Mouse (Mus musculus) cerebellum, adult (tissue): Measurements from ENCODE around the gene Serpine1.

ENCODE experiments used
- ATAC-seq: cut with Nextera tagmentation; 2 replicates; pipeline ENCODE4 v1.9.2; 2017; ENCODE audit warnings: mild to moderate bottlenecking, moderate library complexity, mixed read lengths; ENCODE audit not compliant: insufficient number of reproducible peaks, low FRiP score, low TSS enrichment

Gene Serpine1

GRCm38 (mm10) chr5:137028561-137029272 is 43.4 kb downstream of the Serpine1 start:
- ATAC-seq = no peak

GRCm38 (mm10) chr5:137026092-137026491 is 46.0 kb downstream of the Serpine1 start, which contains the start of gene Vgf:
Gene Vgf (plus strand): TSS chr5:137026392.
- no peak for ATAC-seq

DNA sequence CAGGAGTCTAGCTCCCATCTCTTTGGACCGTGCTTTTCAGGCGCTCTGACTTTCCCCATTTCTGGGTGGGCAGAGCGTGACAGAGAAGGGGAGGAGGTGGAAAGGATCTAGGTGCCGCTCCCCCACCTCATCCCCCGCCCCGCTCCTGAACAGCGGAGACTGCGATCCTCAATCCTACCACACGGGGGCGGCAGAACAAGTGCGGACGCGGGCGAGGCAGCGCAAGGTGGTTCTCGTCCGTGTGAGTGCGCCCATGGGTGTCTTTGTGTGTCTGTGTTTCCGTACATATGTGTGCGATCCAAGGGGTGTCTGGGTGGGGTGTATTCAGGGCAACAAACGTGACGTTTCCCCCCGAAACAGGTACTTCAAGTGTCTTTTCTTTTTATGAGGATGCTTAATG is 46.9 kb downstream of the Serpine1 start:
- ATAC-seq = peak; percentile 49; the same call in 1 of the 2 replicates

- ATAC-seq = no peak
Observed at GRCm38 (mm10) chr5:137024318-137024717, 47.8 kb downstream of the Serpine1 start.

- no peak for ATAC-seq
Observed at GRCm38 (mm10) chr5:137015913-137016312, 56.2 kb downstream of the Serpine1 start.

DNA sequence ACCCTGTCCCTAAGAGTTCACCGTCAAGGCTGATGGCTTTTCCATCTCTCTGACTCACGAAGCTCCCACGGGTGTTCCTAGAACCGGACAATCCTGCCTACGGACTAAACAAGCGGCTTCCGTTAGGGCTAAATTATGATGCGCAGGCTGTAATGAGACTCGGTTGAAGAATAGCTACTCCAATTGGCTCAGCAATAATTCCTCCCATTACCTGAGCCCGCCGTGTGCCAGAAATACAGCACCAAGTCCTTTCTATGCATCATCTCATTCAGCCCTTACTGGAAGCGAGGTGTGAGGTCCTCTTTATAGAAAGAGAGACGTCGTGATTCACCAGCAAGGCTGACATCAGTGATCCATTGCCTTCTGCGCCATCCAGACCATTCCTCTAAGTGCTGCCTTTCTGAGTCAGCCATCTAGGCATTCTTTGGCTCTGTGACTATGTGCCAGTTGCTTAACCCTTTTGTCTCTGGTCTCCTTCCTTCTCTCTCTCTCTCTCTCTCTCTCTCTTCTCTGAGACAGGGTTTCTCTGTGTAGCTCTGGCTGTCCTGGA is 59.6 kb downstream of the Serpine1 start:
- no peak for ATAC-seq
